Mouse (Mus musculus) layer of hippocampus, adult 8-10 months (tissue): ENCODE data around the gene Bcl7c. TPM values are rescaled to one million over a fixed set of nuclear protein-coding genes. Genes with fewer than 3 reads are reported as not detected.

Source experiments
- microRNA-seq, 2 experiments: library from miRNA; unstranded; fragments of <30 nt; microRNA quantifications; one replicate each; pipeline ENCODE4 v1.2.0; 2022
- total RNA-seq, 4 experiments: library from RNA; stranded (reverse); gene quantifications; 2 replicates each; pipeline ENCODE4 v1.2.4; 2022

The Bcl7c gene
- total RNA-seq, 4 experiments from 2014 or later, result 26.5 to 38.4 (median 31.9) TPM

Small RNA genes lying within 50 kb of the gene (microRNA-seq; reads per million reads assigned to microRNA genes)
- gene Mir762, result 0 reads per million in 2 experiments

Other genes with a start within 250 kb of the Bcl7c start
- gene Prr14, start 249.3 kb downstream of the Bcl7c start, total RNA-seq, result 10 to 100 TPM; 30.0 to 35.5 (median 34.0) TPM
- gene Fbrs, start 229.7 kb downstream of the Bcl7c start, total RNA-seq, result 10 to 100 TPM; 56.2 to 72.2 (median 65.5) TPM
- gene Srcap, start 196.9 kb downstream of the Bcl7c start, total RNA-seq, result 100 to 1,000 TPM; 118 to 139 (median 120) TPM
- 10 to 100 TPM in 1 of 4 experiments, 1 to 10 TPM in 3; 8.1 to 17.1 (median 9.6) TPM for gene Gm42715, start 189.3 kb downstream of the Bcl7c start, total RNA-seq
- gene Tmem265, start 147.5 kb downstream of the Bcl7c start, total RNA-seq, result 1 to 10 TPM in 1 of 4 experiments, under 1 TPM in 1, not detected in 2; 0.78 to 1.7 TPM
- 10 to 100 TPM; 74.1 to 82.6 (median 79.2) TPM for gene Phkg2, start 135.6 kb downstream of the Bcl7c start, total RNA-seq
- 10 to 100 TPM in 2 of 4 experiments, 1 to 10 TPM in 2; 7.7 to 12.8 (median 10.1) TPM for gene Ccdc189, start 120.3 kb downstream of the Bcl7c start, total RNA-seq
- gene Rnf40, start 120.2 kb downstream of the Bcl7c start, total RNA-seq, result 10 to 100 TPM; 70.0 to 79.2 (median 72.7) TPM
- gene Zfp629, start 93.1 kb downstream of the Bcl7c start, total RNA-seq, result 10 to 100 TPM; 21.7 to 22.6 (median 22.1) TPM
- gene Ctf1, start 3.8 kb upstream of the Bcl7c start, total RNA-seq, result 1 to 10 TPM; 3.1 to 5.2 (median 3.5) TPM
- not detected for gene Ctf2, start 23.2 kb upstream of the Bcl7c start, total RNA-seq
- 10 to 100 TPM; 52.2 to 65.5 (median 56.3) TPM for gene Fbxl19, start 35.6 kb upstream of the Bcl7c start, total RNA-seq
- gene Orai3, start 60.9 kb upstream of the Bcl7c start, total RNA-seq, result 10 to 100 TPM; 25.8 to 30.7 (median 29.4) TPM
- gene Setd1a, start 67.7 kb upstream of the Bcl7c start, total RNA-seq, result 10 to 100 TPM; 46.6 to 56.4 (median 48.7) TPM
- gene Gm49388, start 76.7 kb upstream of the Bcl7c start, total RNA-seq, result 1 to 10 TPM; 2.0 to 5.7 (median 2.3) TPM
- gene Hsd3b7, start 91.7 kb upstream of the Bcl7c start, total RNA-seq, result 10 to 100 TPM in 2 of 4 experiments, 1 to 10 TPM in 2; 4.8 to 12.2 (median 10.7) TPM
- gene Stx4a, start 115.4 kb upstream of the Bcl7c start, total RNA-seq, result 10 to 100 TPM; 61.0 to 86.0 (median 77.0) TPM
- gene Stx1b, start 115.6 kb upstream of the Bcl7c start, total RNA-seq, result 100 to 1,000 TPM; 344 to 361 (median 348) TPM
- 10 to 100 TPM; 34.5 to 36.5 (median 35.0) TPM for gene Zfp646, start 167.3 kb upstream of the Bcl7c start, total RNA-seq
- 10 to 100 TPM; 19.2 to 23.8 (median 22.9) TPM for gene Zfp668, start 167.9 kb upstream of the Bcl7c start, total RNA-seq
- 1 to 10 TPM; 2.0 to 4.0 (median 2.8) TPM for gene Prss53, start 182.0 kb upstream of the Bcl7c start, total RNA-seq
- not detected for gene Gm21974, start 186.5 kb upstream of the Bcl7c start, total RNA-seq
- gene Vkorc1, start 186.7 kb upstream of the Bcl7c start, total RNA-seq, result 10 to 100 TPM; 23.8 to 36.6 (median 31.8) TPM
- gene Bckdk, start 195.1 kb upstream of the Bcl7c start, total RNA-seq, result 10 to 100 TPM; 42.0 to 45.2 (median 42.2) TPM
- 10 to 100 TPM; 28.5 to 38.3 (median 34.5) TPM for gene Kat8, start 203.6 kb upstream of the Bcl7c start, total RNA-seq
- under 1 TPM; 0.18 to 0.98 (median 0.46) TPM for gene Prss8, start 221.2 kb upstream of the Bcl7c start, total RNA-seq
- 10 to 100 TPM in 1 of 4 experiments, 1 to 10 TPM in 3; 8.0 to 12.7 (median 9.1) TPM for gene Prss36, start 237.8 kb upstream of the Bcl7c start, total RNA-seq